Mouse (Mus musculus) embryo, embryonic 9.5 days (tissue): ENCODE measurements around the gene Chst11.
A peak's percentile ranks its signal among the peaks of the same experiment; 100 is the strongest.

Source experiments
- DNase-seq: peaks from one replicate; pipeline ENCODE4 v3.0.0-alpha.2; 2017; ENCODE audit errors: extremely low spot score

Gene Chst11

GRCm38 (mm10) chr10:83212618-83213017 is 227.3 kb downstream of the Chst11 start:
- no peak for DNase-seq

GRCm38 (mm10) chr10:83215559-83215958 is 230.3 kb downstream of the Chst11 start:
- no peak for DNase-seq

- DNase-seq, result no peak
These were observed 232.0 kb downstream of the Chst11 start for GRCm38 (mm10) chr10:83217256-83217655.

GRCm38 (mm10) chr10:83218778-83219177 is 233.5 kb downstream of the Chst11 start:
- no peak for DNase-seq

GRCm38 (mm10) chr10:83219729-83220128 is 234.4 kb downstream of the Chst11 start:
- DNase-seq, result peak; percentile 75

- DNase-seq, result no peak
These were observed 234.9 kb downstream of the Chst11 start for GRCm38 (mm10) chr10:83220217-83220616.

GRCm38 (mm10) chr10:83220847-83221246 is 235.5 kb downstream of the Chst11 start:
- no peak for DNase-seq

- peak; percentile 48 for DNase-seq
These were observed 239.7 kb downstream of the Chst11 start for GRCm38 (mm10) chr10:83224999-83225398.

- DNase-seq, result no peak
These were observed 243.3 kb downstream of the Chst11 start for GRCm38 (mm10) chr10:83228626-83229025.

GRCm38 (mm10) chr10:83233967-83234366 is 248.7 kb downstream of the Chst11 start:
- DNase-seq, result no peak

GRCm38 (mm10) chr10:83234391-83234790 is 249.1 kb downstream of the Chst11 start:
- DNase-seq, result no peak

- no peak for DNase-seq
These were observed 256.9 kb downstream of the Chst11 start for GRCm38 (mm10) chr10:83242106-83242686.

GRCm38 (mm10) chr10:83244131-83244530 is 258.8 kb downstream of the Chst11 start:
- peak; percentile 25 for DNase-seq
